Mouse (Mus musculus) myocyte (in vitro differentiated cells): ENCODE measurements around the gene Zfp661. TPM values are rescaled to one million over a fixed set of nuclear protein-coding genes. Genes with fewer than 3 reads are reported as not detected.

Experiments
- H3K27me3 ChIP-seq: one replicate; pipeline ENCODE4 v1.6.1; 2011; ENCODE audit not compliant: control insufficient read depth, insufficient read depth, insufficient read length
- H3K36me3 ChIP-seq: one replicate; pipeline ENCODE4 v1.6.1; 2011; ENCODE audit not compliant: control insufficient read depth, insufficient read depth
- H3K4me2 ChIP-seq: one replicate; pipeline ENCODE4 v1.6.1; 2011; ENCODE audit warnings: low read depth, control low read depth
- H3K4me3 ChIP-seq: one replicate; pipeline ENCODE4 v1.5.1; 2011; ENCODE audit warnings: mild to moderate bottlenecking, control low read depth, moderate library complexity
- H3K79me2 ChIP-seq: one replicate; pipeline ENCODE4 v1.6.1; 2011; ENCODE audit not compliant: control insufficient read depth, insufficient read depth
- H3ac ChIP-seq: one replicate; pipeline ENCODE4 v1.6.1; 2011; ENCODE audit not compliant: control insufficient read depth, insufficient read length
- CEBPB ChIP-seq: IDR thresholded peaks from 2 replicates; pipeline ENCODE4 v1.6.1; 2011; ENCODE audit warnings: mild to moderate bottlenecking, moderate library complexity; ENCODE audit not compliant: poor library complexity, insufficient read depth, severe bottlenecking
- E2F4 ChIP-seq: IDR thresholded peaks from one replicate; pipeline ENCODE4 v1.6.1; 2011; ENCODE audit warnings: mild to moderate bottlenecking, control low read depth, moderate library complexity; ENCODE audit not compliant: insufficient read depth
- MAX ChIP-seq: IDR thresholded peaks from one replicate; pipeline ENCODE4 v1.6.1; 2011; ENCODE audit warnings: low read depth, mild to moderate bottlenecking, control low read depth
- MYOD1 ChIP-seq, 3 experiments: IDR thresholded peaks; one replicate each; pipeline ENCODE4 v1.6.1; 2011; ENCODE audit warnings: control low read depth in 2 of 3, low read depth in 2 of 3, mild to moderate bottlenecking in 2 of 3, moderate library complexity in 1 of 3; ENCODE audit not compliant: insufficient read length in 2 of 3, control insufficient read depth in 1 of 3
- MYOG ChIP-seq, 3 experiments: IDR thresholded peaks; one replicate each; pipeline ENCODE4 v1.6.1; 2011; ENCODE audit warnings: control low read depth in 2 of 3, low read depth in 2 of 3, mild to moderate bottlenecking in 2 of 3; ENCODE audit not compliant: insufficient read length in 2 of 3, control insufficient read depth in 1 of 3, insufficient read depth in 1 of 3
- POLR2A ChIP-seq: IDR thresholded peaks from one replicate; pipeline ENCODE4 v1.6.1; 2011; ENCODE audit warnings: low read depth, mild to moderate bottlenecking, control low read depth, moderate library complexity; ENCODE audit not compliant: insufficient read length
- POLR2AphosphoS2 ChIP-seq: IDR thresholded peaks from one replicate; pipeline ENCODE4 v1.6.1; 2011; ENCODE audit warnings: low read depth, control low read depth; ENCODE audit not compliant: insufficient read length
- REST ChIP-seq: IDR thresholded peaks from one replicate; pipeline ENCODE4 v1.6.1; 2011; ENCODE audit warnings: mild to moderate bottlenecking, control low read depth, moderate library complexity; ENCODE audit not compliant: insufficient read depth, insufficient read length
- SRF ChIP-seq: IDR thresholded peaks from one replicate; pipeline ENCODE4 v1.6.1; 2011; ENCODE audit warnings: low read depth; ENCODE audit not compliant: control insufficient read depth, insufficient read length
- TCF12 ChIP-seq: IDR thresholded peaks from one replicate; pipeline ENCODE4 v1.6.1; 2011; ENCODE audit warnings: mild to moderate bottlenecking, control low read depth; ENCODE audit not compliant: poor library complexity, insufficient read depth, severe bottlenecking
- TCF3 ChIP-seq: IDR thresholded peaks from one replicate; pipeline ENCODE4 v1.6.1; 2011; ENCODE audit warnings: low read depth, control low read depth; ENCODE audit not compliant: insufficient read length
- USF1 ChIP-seq: IDR thresholded peaks from one replicate; pipeline ENCODE4 v1.6.1; 2011; ENCODE audit warnings: low read depth, mild to moderate bottlenecking, control low read depth, moderate library complexity
- polyA plus RNA-seq: library from polyadenylated mRNA; unstranded; fragments of >200 nt; fragmentation: generic; extraction: Trizol; gene quantifications from one replicate; pipeline ENCODE4 v1.2.1, GENCODE M21; 2012; ENCODE audit warnings: missing spikeins

Zfp661 gene
- polyA plus RNA-seq: 1.4 TPM

- Histone ChIP-seq H3K4me3 (peak within 1 kb of the TSS; percentile 98), H3K4me2 (peak within 1 kb of the TSS; percentile 87), H3K79me2 (peaks cover 17% of the 10 kb centered on the region), H3K27me3 (no peaks in the 10 kb centered on the region), H3K36me3 (no peaks in the 10 kb centered on the region), H3ac (peak within 1 kb of the TSS; percentile 100)
- TF ChIP-seq USF1: no peak
- no peak for TF ChIP-seq TCF3
- TF ChIP-seq MYOD1 (IDR thresholded peaks at IDR 0.05; ENCODE audit: control insufficient read depth in 1 of 3, insufficient read length in 2 of 3, low read depth in 2 of 3): peak in 1 of 3 experiments; percentile 1
- TF ChIP-seq POLR2AphosphoS2: peak; percentile 78
- peak in 1 of 3 experiments; percentile 27 for TF ChIP-seq MYOG (IDR thresholded peaks at IDR 0.05; ENCODE audit: control insufficient read depth in 1 of 3, insufficient read depth in 1 of 3, insufficient read length in 2 of 3, low read depth in 2 of 3)
- no peak for TF ChIP-seq E2F4
- TF ChIP-seq TCF12: no peak
- TF ChIP-seq SRF: no peak
- no peak for TF ChIP-seq REST
- peak; percentile 99 for TF ChIP-seq MAX
- TF ChIP-seq CEBPB: no peak
- peak; percentile 88 for TF ChIP-seq POLR2A
Observed at GRCm38 (mm10) chr2:127586694-127587513, at the start of gene Zfp661, which contains the start of gene Mrps5. Zfp661 (minus strand) TSS chr2:127587094. Mrps5 (plus strand) TSS chr2:127587222.

- H3K36me3 ChIP-seq: no peaks in the 10 kb centered on the region
- no peaks in the 10 kb centered on the region for H3K79me2 ChIP-seq
- H3K4me2 ChIP-seq: no peak overlapping the region
- no peak overlapping the region for H3K4me3 ChIP-seq
- no peak overlapping the region for H3ac ChIP-seq
- no peak for TF ChIP-seq REST
- TF ChIP-seq MAX: no peak
- no peak for TF ChIP-seq TCF3
- no peak for TF ChIP-seq USF1
- no peak for TF ChIP-seq POLR2A
- no peak for TF ChIP-seq SRF
- TF ChIP-seq TCF12: no peak
- TF ChIP-seq CEBPB: no peak
- no peak for TF ChIP-seq POLR2AphosphoS2
- no peak for TF ChIP-seq E2F4
- TF ChIP-seq MYOD1 (IDR thresholded peaks at IDR 0.05; ENCODE audit: control insufficient read depth in 1 of 3, insufficient read length in 2 of 3, low read depth in 2 of 3): no peak
- TF ChIP-seq MYOG (IDR thresholded peaks at IDR 0.05; ENCODE audit: control insufficient read depth in 1 of 3, insufficient read depth in 1 of 3, insufficient read length in 2 of 3, low read depth in 2 of 3): no peak
- peaks cover 20% of the 10 kb centered on the region for H3K27me3 ChIP-seq
Observed at GRCm38 (mm10) chr2:127635581-127635980, 48.7 kb upstream of the Zfp661 start.

GRCm38 (mm10) chr2:127632601-127633000 is 45.7 kb upstream of the Zfp661 start:
- Histone ChIP-seq H3K4me3 (no peak overlapping the region), H3K36me3 (no peaks in the 10 kb centered on the region), H3K79me2 (no peaks in the 10 kb centered on the region), H3K27me3 (peaks cover 20% of the 10 kb centered on the region), H3K4me2 (no peak overlapping the region), H3ac (no peak overlapping the region)
- TF ChIP-seq POLR2AphosphoS2 (no peak), SRF (no peak), MAX (no peak), MYOD1 (IDR thresholded peaks at IDR 0.05; ENCODE audit: control insufficient read depth in 1 of 3, insufficient read length in 2 of 3, low read depth in 2 of 3) (no peak), POLR2A (no peak), MYOG (IDR thresholded peaks at IDR 0.05; ENCODE audit: control insufficient read depth in 1 of 3, insufficient read depth in 1 of 3, insufficient read length in 2 of 3, low read depth in 2 of 3) (no peak), CEBPB (no peak), TCF12 (no peak), TCF3 (no peak), E2F4 (no peak), REST (no peak), USF1 (no peak)

DNA sequence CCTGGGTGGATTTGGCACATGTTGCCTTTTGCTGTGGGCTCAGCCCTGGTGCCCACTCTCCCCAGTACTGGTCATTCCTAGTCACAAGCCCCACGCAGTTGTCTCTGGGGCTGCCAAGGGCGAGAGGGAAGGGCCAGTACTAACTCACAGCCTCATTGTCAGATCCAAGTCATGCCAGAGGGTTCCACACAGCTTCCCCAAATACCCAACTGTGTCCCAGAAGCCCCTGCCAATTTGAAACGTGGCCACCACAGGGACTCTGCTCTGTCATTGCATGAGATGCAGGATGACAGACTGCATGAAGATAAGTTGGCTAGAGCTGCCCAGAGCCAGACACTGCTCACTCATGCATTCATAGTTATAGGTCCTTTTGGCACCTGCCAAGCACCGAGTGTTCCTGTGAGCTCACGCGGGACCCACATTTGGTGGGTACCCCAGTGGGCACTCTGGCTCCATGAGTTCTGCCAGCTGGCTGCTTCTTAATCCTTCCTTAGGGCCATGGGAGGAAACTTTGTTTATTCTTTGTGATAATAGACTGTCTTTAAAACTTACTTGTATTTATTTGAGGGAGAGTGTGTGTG is 41.2 kb upstream of the Zfp661 start:
- Histone ChIP-seq H3K36me3 (no peaks in the 10 kb centered on the region), H3K79me2 (no peaks in the 10 kb centered on the region), H3K4me3 (no peak overlapping the region), H3K27me3 (peaks cover 8% of the 10 kb centered on the region), H3K4me2 (no peak overlapping the region), H3ac (no peak overlapping the region)
- no peak for TF ChIP-seq USF1
- TF ChIP-seq MYOD1 (IDR thresholded peaks at IDR 0.05; ENCODE audit: control insufficient read depth in 1 of 3, insufficient read length in 2 of 3, low read depth in 2 of 3): no peak
- no peak for TF ChIP-seq REST
- no peak for TF ChIP-seq POLR2A
- no peak for TF ChIP-seq TCF3
- TF ChIP-seq MYOG (IDR thresholded peaks at IDR 0.05; ENCODE audit: control insufficient read depth in 1 of 3, insufficient read depth in 1 of 3, insufficient read length in 2 of 3, low read depth in 2 of 3): no peak
- TF ChIP-seq POLR2AphosphoS2: no peak
- no peak for TF ChIP-seq MAX
- TF ChIP-seq SRF: no peak
- TF ChIP-seq E2F4: no peak
